Mouse (Mus musculus) MEL (cell line): ENCODE results near the gene Elp6. TPM values are rescaled to one million over a fixed set of nuclear protein-coding genes. Genes with fewer than 3 reads are reported as not detected.

ENCODE experiments used
- DNase-seq: peaks from one replicate; pipeline ENCODE4 v3.0.0; 2011; ENCODE audit warnings: low read depth, low spot score
- H3K27ac ChIP-seq: 2 replicates; pipeline ENCODE4 v1.5.1; 2012; ENCODE audit warnings: low read depth, mild to moderate bottlenecking, control low read depth, low read length, moderate library complexity; ENCODE audit not compliant: control insufficient read depth
- H3K27me3 ChIP-seq, 2 experiments: fragments of 150-350 bp in 1 of 2; sonication (generic) in 1 of 2; 2 replicates each; pipeline ENCODE4 v1.6.1; 2012; ENCODE audit warnings: low read length in 2 of 2, mild to moderate bottlenecking in 2 of 2, improper control_type of control experiment in 1 of 2, moderate library complexity in 1 of 2; ENCODE audit not compliant: insufficient read depth in 2 of 2, control insufficient read depth in 1 of 2
- H3K36me3 ChIP-seq, 2 experiments: 2 replicates each; pipeline ENCODE4 v1.6.1; 2012 to 2014; ENCODE audit warnings: low read length in 2 of 2, improper control_type of control experiment in 1 of 2, inconsistent platforms in 1 of 2, mild to moderate bottlenecking in 1 of 2; ENCODE audit not compliant: insufficient read depth in 2 of 2, control insufficient read depth in 1 of 2
- H3K4me1 ChIP-seq, 2 experiments: fragments of 150-350 bp in 1 of 2; sonication (generic) in 1 of 2; 2 replicates each; pipeline ENCODE4 v1.6.1; 2012; ENCODE audit warnings: low read length in 2 of 2, improper control_type of control experiment in 1 of 2, mild to moderate bottlenecking in 1 of 2; ENCODE audit not compliant: insufficient read depth in 2 of 2, control insufficient read depth in 1 of 2
- H3K4me3 ChIP-seq, 2 experiments: fragments of 150-350 bp in 1 of 2; sonication (generic) in 1 of 2; 2 replicates each; pipeline ENCODE4 v1.5.1; 2012; ENCODE audit warnings: low read depth in 2 of 2, low read length in 2 of 2, mild to moderate bottlenecking in 2 of 2, moderate library complexity in 2 of 2, control low read depth in 1 of 2, improper control_type of control experiment in 1 of 2; ENCODE audit not compliant: control insufficient read depth in 1 of 2, insufficient read depth in 1 of 2
- H3K79me2 ChIP-seq: 2 replicates; pipeline ENCODE4 v1.6.1; 2012; ENCODE audit warnings: mild to moderate bottlenecking, low read length, moderate library complexity; ENCODE audit not compliant: control insufficient read depth, poor library complexity, insufficient read depth
- H3K9ac ChIP-seq: 2 replicates; pipeline ENCODE4 v1.6.1; 2012; ENCODE audit warnings: low read depth, mild to moderate bottlenecking, control low read depth, low read length, moderate library complexity; ENCODE audit not compliant: control insufficient read depth, poor library complexity, severe bottlenecking
- H3K9me3 ChIP-seq: fragments of 150-350 bp; sonication (generic); replicated peaks from 2 replicates; pipeline ENCODE4 v1.6.1; 2012; ENCODE audit warnings: mild to moderate bottlenecking, low read length, improper control_type of control experiment, moderate library complexity; ENCODE audit not compliant: insufficient read depth
- BHLHE40 ChIP-seq: IDR thresholded peaks from 2 replicates; pipeline ENCODE4 v1.6.1; 2012; ENCODE audit warnings: low read depth, mild to moderate bottlenecking, inconsistent platforms, low read length, improper control_type of control experiment, borderline replicate concordance
- CHD2 ChIP-seq: IDR thresholded peaks from 2 replicates; pipeline ENCODE4 v1.6.1; 2011; ENCODE audit warnings: low read length, improper control_type of control experiment
- CTCF ChIP-seq, 3 experiments: IDR thresholded peaks in 2 of 3; conservative IDR thresholded peaks in 1 of 3; 2 replicates each; pipeline ENCODE4 v1.5.1; 2011 to 2012; ENCODE audit warnings: low read length in 3 of 3, low read depth in 2 of 3, mild to moderate bottlenecking in 2 of 3, improper control_type of control experiment in 1 of 3, inconsistent platforms in 1 of 3, mixed read lengths in 1 of 3, moderate library complexity in 1 of 3; ENCODE audit not compliant: control insufficient read depth in 1 of 3, insufficient read depth in 1 of 3, poor library complexity in 1 of 3, severe bottlenecking in 1 of 3
- ELF1 ChIP-seq: IDR thresholded peaks from 2 replicates; pipeline ENCODE4 v1.6.1; 2014; ENCODE audit warnings: low read depth, mild to moderate bottlenecking, inconsistent platforms, low read length, improper control_type of control experiment, moderate library complexity
- EP300 ChIP-seq, 2 experiments: IDR thresholded peaks; 2 replicates each; pipeline ENCODE4 v1.6.1; 2011; ENCODE audit warnings: improper control_type of control experiment in 2 of 2, low read length in 2 of 2, low read depth in 1 of 2, mild to moderate bottlenecking in 1 of 2
- ETS1 ChIP-seq: IDR thresholded peaks from 2 replicates; pipeline ENCODE4 v1.6.1; 2012; ENCODE audit warnings: low read depth, mild to moderate bottlenecking, inconsistent platforms, low read length, improper control_type of control experiment, moderate library complexity
- HCFC1 ChIP-seq: IDR thresholded peaks from 2 replicates; pipeline ENCODE4 v1.6.1; 2012; ENCODE audit warnings: low read depth, mild to moderate bottlenecking, inconsistent platforms, low read length, improper control_type of control experiment, moderate library complexity
- KAT2A ChIP-seq: conservative IDR thresholded peaks from 2 replicates; pipeline ENCODE4 v1.6.1; 2012; ENCODE audit warnings: low read depth, low read length, improper control_type of control experiment, inconsistent platforms
- MAFK ChIP-seq: IDR thresholded peaks from 2 replicates; pipeline ENCODE4 v1.6.1; 2011; ENCODE audit warnings: low read depth, mild to moderate bottlenecking, low read length, improper control_type of control experiment, borderline replicate concordance
- MAX ChIP-seq: IDR thresholded peaks from 2 replicates; pipeline ENCODE4 v1.6.1; 2011; ENCODE audit warnings: low read length, improper control_type of control experiment
- MAZ ChIP-seq: IDR thresholded peaks from 2 replicates; pipeline ENCODE4 v1.6.1; 2012; ENCODE audit warnings: low read depth, mild to moderate bottlenecking, inconsistent platforms, low read length, improper control_type of control experiment
- MEF2A ChIP-seq: IDR thresholded peaks from 2 replicates; pipeline ENCODE4 v1.6.1; 2014; ENCODE audit warnings: low read depth, mild to moderate bottlenecking, inconsistent platforms, low read length, improper control_type of control experiment; ENCODE audit not compliant: poor library complexity, insufficient replicate concordance, severe bottlenecking; ENCODE audit errors: extremely low read depth
- MYB ChIP-seq: IDR thresholded peaks from 2 replicates; pipeline ENCODE4 v1.6.1; 2011; ENCODE audit warnings: mild to moderate bottlenecking, low read depth, low read length, improper control_type of control experiment
- MYC ChIP-seq: IDR thresholded peaks from 2 replicates; pipeline ENCODE4 v1.6.1; 2011; ENCODE audit warnings: low read depth, mild to moderate bottlenecking, low read length, improper control_type of control experiment, moderate library complexity
- NELFE ChIP-seq: IDR thresholded peaks from 2 replicates; pipeline ENCODE4 v1.6.1; 2011; ENCODE audit warnings: low read depth, low read length, improper control_type of control experiment
- NRF1 ChIP-seq: IDR thresholded peaks from 2 replicates; pipeline ENCODE4 v1.6.1; 2014; ENCODE audit warnings: low read depth, mild to moderate bottlenecking, inconsistent platforms, low read length, improper control_type of control experiment, moderate library complexity; ENCODE audit not compliant: poor library complexity, insufficient read depth, severe bottlenecking
- RAD21 ChIP-seq: IDR thresholded peaks from 2 replicates; pipeline ENCODE4 v1.6.1; 2011; ENCODE audit warnings: mild to moderate bottlenecking, low read depth, low read length, improper control_type of control experiment
- SIN3A ChIP-seq: IDR thresholded peaks from 2 replicates; pipeline ENCODE4 v1.6.1; 2012; ENCODE audit warnings: low read length, improper control_type of control experiment, inconsistent platforms
- TAL1 ChIP-seq: IDR thresholded peaks from 2 replicates; pipeline ENCODE4 v1.6.1; 2012; ENCODE audit warnings: mild to moderate bottlenecking, inconsistent platforms, low read length, moderate library complexity, mixed read lengths
- ZMIZ1 ChIP-seq: IDR thresholded peaks from 2 replicates; pipeline ENCODE4 v1.6.1; 2012; ENCODE audit warnings: low read depth, mild to moderate bottlenecking, inconsistent platforms, low read length, improper control_type of control experiment, moderate library complexity
- ZNF384 ChIP-seq: IDR thresholded peaks from 2 replicates; pipeline ENCODE4 v1.6.1; 2012; ENCODE audit warnings: low read depth, mild to moderate bottlenecking, inconsistent platforms, low read length, improper control_type of control experiment
- polyA plus RNA-seq, 2 experiments: library from polyadenylated mRNA; stranded (reverse) in 1 of 2; unstranded in 1 of 2; fragments of >175 nt in 1 of 2; fragments of >200 nt in 1 of 2; gene quantifications; 2 replicates each; pipeline versions ENCODE4 v1.2.1 to v1.2.4; 2012; ENCODE audit warnings: low replicate concordance in 2 of 2, low read depth in 1 of 2; ENCODE audit not compliant: insufficient read length in 2 of 2, insufficient read depth in 1 of 2, missing spikeins in 1 of 2
- total RNA-seq: library from RNA; depleted of rRNA; stranded (reverse); fragments of 300-350 nt; gene quantifications from 2 replicates; pipeline ENCODE4 v1.2.3, GENCODE M21; 2012

The Elp6 gene
- total and polyA plus RNA-seq, 3 experiments = 29.6 to 34.6 TPM; not detected in 1

DNA sequence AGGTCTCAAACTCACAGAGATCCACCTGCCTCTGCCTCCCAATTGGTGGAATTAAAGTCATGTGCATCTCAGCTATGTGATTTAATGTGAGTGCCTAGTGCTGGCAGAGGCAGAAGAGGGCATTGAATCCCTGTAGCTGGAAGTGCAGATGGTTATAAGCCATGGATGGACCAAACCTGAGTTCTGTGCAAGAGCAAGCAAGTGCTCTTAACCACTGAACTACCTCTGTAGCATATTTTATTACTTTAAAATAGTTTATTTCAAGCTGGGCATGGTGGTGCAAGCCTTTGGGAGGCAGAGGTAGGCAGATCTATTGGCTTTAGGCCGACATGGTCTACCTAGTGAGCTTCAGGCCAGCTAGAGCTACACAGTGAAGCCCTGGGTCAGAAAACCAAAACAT, 19.2 kb downstream of the Elp6 start:
- H3K79me2 ChIP-seq = no peaks in the 10 kb centered on the region
- H3K27ac ChIP-seq = no peak overlapping the region
- H3K9ac ChIP-seq = no peak overlapping the region
- no peaks in the 10 kb centered on the region for H3K9me3 ChIP-seq
- H3K4me1 ChIP-seq = peaks cover 3 to 13% of the 10 kb centered on the region in 2 experiments; a peak in 3 of 4 replicates
- no peak overlapping the region for H3K4me3 ChIP-seq
- no peak for DNase-seq
- TF ChIP-seq BHLHE40 (no peak), MEF2A (no peak), ZMIZ1 (no peak), ETS1 (no peak), CHD2 (no peak), ELF1 (no peak), MAFK (no peak), CTCF (IDR thresholded peaks at IDR 0.05 in 2 of 3, conservative IDR thresholded peaks at IDR 0.05 in 1 of 3; ENCODE audit: control insufficient read depth in 1 of 3, insufficient read depth in 1 of 3, low read depth in 2 of 3, low read length in 3 of 3, poor library complexity in 1 of 3, severe bottlenecking in 1 of 3) (no peak), RAD21 (no peak), EP300 (IDR thresholded peaks at IDR 0.05; ENCODE audit: low read depth in 1 of 2, low read length in 2 of 2) (no peak), MYB (no peak), SIN3A (no peak), MAZ (no peak), NELFE (no peak), ZNF384 (no peak), KAT2A (no peak), NRF1 (no peak), HCFC1 (no peak), MYC (no peak)
- peaks cover 0 to 7% of the 10 kb centered on the region in 2 experiments; a peak in 2 of 4 replicates for H3K36me3 ChIP-seq
- H3K27me3 ChIP-seq = no peaks in the 10 kb centered on the region

DNA sequence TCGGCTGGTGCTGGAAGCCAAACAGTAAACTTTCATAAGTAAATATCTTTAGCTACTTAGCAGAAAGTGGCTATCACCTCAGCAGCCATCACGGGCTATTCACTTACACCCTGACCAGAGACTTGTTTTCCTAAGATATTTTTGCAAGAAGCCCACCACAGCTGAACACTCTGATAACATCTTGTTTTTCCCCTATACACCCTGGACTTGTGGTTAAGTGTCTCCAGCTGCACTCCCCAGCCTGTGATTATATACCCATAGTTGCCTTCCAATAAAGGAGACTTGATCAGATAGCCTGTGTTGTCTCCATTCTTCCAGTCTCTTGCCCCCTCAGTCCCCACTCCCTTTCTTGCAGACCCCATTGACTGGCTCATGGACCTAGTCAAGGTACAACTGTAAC, 23.2 kb downstream of the Elp6 start:
- H3K9ac ChIP-seq = no peak overlapping the region
- H3K27ac ChIP-seq = no peak overlapping the region
- no peak for DNase-seq
- peaks cover 0 to 12% of the 10 kb centered on the region in 2 experiments; a peak in 2 of 4 replicates for H3K36me3 ChIP-seq
- H3K4me3 ChIP-seq = no peak overlapping the region
- H3K27me3 ChIP-seq = no peaks in the 10 kb centered on the region
- TF ChIP-seq MAX (no peak), TAL1 (peak; percentile 24; the same call in 1 of the 2 replicates)
- no peaks in the 10 kb centered on the region for H3K79me2 ChIP-seq
- no peaks in the 10 kb centered on the region for H3K9me3 ChIP-seq
- H3K4me1 ChIP-seq = peaks cover 8 to 21% of the 10 kb centered on the region in 2 experiments
